Mouse (Mus musculus) ES-E14 (cell line): ENCODE results near the gene Gm3448.
"Not testable (repeated sequence)": the region's sequence is repeated elsewhere in the genome, so short reads cannot be mapped to it uniquely, and the experiment has no call there.

Experiments used
- CHD2 ChIP-seq: IDR thresholded peaks from 2 replicates; pipeline ENCODE4 v1.6.1; 2014; ENCODE audit warnings: mild to moderate bottlenecking, low read depth, low read length, inconsistent platforms
- HCFC1 ChIP-seq: IDR thresholded peaks from 2 replicates; pipeline ENCODE4 v1.6.1; 2012; ENCODE audit warnings: low read length, inconsistent platforms, borderline replicate concordance; ENCODE audit not compliant: insufficient read depth
- ZC3H11A ChIP-seq: IDR thresholded peaks from 2 replicates; pipeline ENCODE4 v1.6.1; 2012; ENCODE audit warnings: low read depth, mild to moderate bottlenecking, inconsistent platforms, low read length, borderline replicate concordance

GRCm38 (mm10) chr17:15023878-15024492 lies 17.4 kb downstream of the Gm3448 start:
- TF ChIP-seq HCFC1, ZC3H11A, CHD2: not testable (repeated sequence)
